Comparison of ENCODE assay signal across 31 mouse cellular contexts in genomic region chr8:84122151-84122550, GRCm38 (mm10). TPM values are rescaled to one million over a fixed set of nuclear protein-coding genes. Genes with fewer than 3 reads are reported as not detected.
"Had no signal": no experiment of that assay in that cellular context is flagged by ENCODE, and none has a peak within 500 bp of the region (broad histone marks: within the 10 kb centered on the region; RNA-seq: fewer than 3 reads in every experiment).

No protein-coding gene starts in this region.

- H3K4me3 ChIP-seq: embryonic facial prominence, embryonic 10.5 days; embryonic facial prominence, embryonic 12.5 days; embryonic facial prominence, embryonic 13.5 days; embryonic facial prominence, embryonic 15.5 days; erythroblast, embryonic 14.5 days; forebrain, embryonic 10.5 days; forebrain, embryonic 12.5 days; forebrain, embryonic 13.5 days; forebrain, embryonic 15.5 days; gastrocnemius, adult 2 months; heart, adult 2 months; heart, embryonic 10.5 days had no signal

- H3K4me1 ChIP-seq: embryonic facial prominence, embryonic 12.5 days; embryonic facial prominence, embryonic 15.5 days; forebrain, embryonic 12.5 days; forebrain, embryonic 13.5 days; forebrain, embryonic 15.5 days had no signal

- H3K27ac ChIP-seq: embryonic facial prominence, embryonic 10.5 days; embryonic facial prominence, embryonic 12.5 days; embryonic facial prominence, embryonic 13.5 days; embryonic facial prominence, embryonic 15.5 days; forebrain, embryonic 10.5 days; forebrain, embryonic 12.5 days; forebrain, embryonic 13.5 days; forebrain, embryonic 15.5 days; gastrocnemius, adult 2 months; heart, adult 2 months; heart, embryonic 10.5 days had no signal

- DNase-seq: cerebellum, adult 9-11 months; cerebellum, postnatal 10 days; cerebellum, postnatal 14 days; cerebellum, postnatal 25 days; cerebellum, postnatal 36 days; embryo, embryonic 11 days; forebrain, postnatal 0 days; gastrocnemius, adult 2 months; gastrocnemius, postnatal 10 days; gastrocnemius, postnatal 14 days; gastrocnemius, postnatal 25 days; gastrocnemius, postnatal 36 days; heart, adult 11 months; heart, adult 18-20 months; heart, adult 2 months had no signal

RNA-seq across cellular contexts. Expression of gene Podnl1, which starts 3.6 kb away (rescaled TPM):
- total RNA-seq: common myeloid progenitor, adult 5-6 weeks; gastrocnemius, adult 18-20 months; gastrocnemius, adult 2 months; gastrocnemius, adult 8-10 months; gastrocnemius, postnatal 25 days; gastrocnemius, postnatal 36 days; gastrocnemius, postnatal 4 days; heart, adult 2 months had no signal
- polyA plus RNA-seq: cortical plate, adult 2 months; embryonic facial prominence, embryonic 11.5 days; erythroblast, embryonic 14.5 days had no signal

RNA-seq across cellular contexts. Expression of gene 4930432K21Rik, which starts 25.7 kb away (rescaled TPM):
- total RNA-seq: gastrocnemius, postnatal 25 days had no signal
- polyA plus RNA-seq: erythroblast, embryonic 14.5 days had no signal
